Mouse (Mus musculus) erythroblast, embryonic 14.5 days (primary cell): Measurements from ENCODE around the gene Tecpr2.

Experiments
- GATA1 ChIP-seq: IDR thresholded peaks from 2 replicates; pipeline ENCODE4 v1.6.1; 2012; ENCODE audit warnings: low read length, inconsistent platforms, mixed read lengths
- TAL1 ChIP-seq: IDR thresholded peaks from 3 replicates; pipeline ENCODE4 v1.6.1; 2012; ENCODE audit warnings: low read length, inconsistent platforms, mixed read lengths

GRCm38 (mm10) chr12:110971972-110972371, 82.9 kb downstream of the Tecpr2 start:
- no peak for TF ChIP-seq TAL1
- TF ChIP-seq GATA1 = no peak
